Mouse (Mus musculus) megakaryocyte-erythroid progenitor cell, adult 5-6 weeks (primary cell): ENCODE results near the gene Gngt2. TPM values are rescaled to one million over a fixed set of nuclear protein-coding genes. Genes with fewer than 3 reads are reported as not detected.

Experiments used
- ATAC-seq: replicated peaks from 2 replicates; pipeline ENCODE4 v1.8.0; 2016; ENCODE audit warnings: mild to moderate bottlenecking, inconsistent platforms; ENCODE audit not compliant: severe bottlenecking, poor library complexity, low FRiP score, low TSS enrichment
- total RNA-seq, 2 experiments: library from RNA; stranded (forward) in 1 of 2; stranded (reverse) in 1 of 2; fragments of 200-1000, 215-1000 nt in 1 of 2; fragments of >200 nt in 1 of 2; fragmentation: Nextera tagmentation in 1 of 2; gene quantifications; 2 replicates each; pipeline ENCODE4 v1.2.3; 2014 to 2017

The Gngt2 gene
- total RNA-seq (2014; fragmentation: Nextera tagmentation) (4.4 and 5.0 TPM in 2 replicates), total RNA-seq (2017) (4.0 and 4.6 TPM in 2 replicates)

DNA sequence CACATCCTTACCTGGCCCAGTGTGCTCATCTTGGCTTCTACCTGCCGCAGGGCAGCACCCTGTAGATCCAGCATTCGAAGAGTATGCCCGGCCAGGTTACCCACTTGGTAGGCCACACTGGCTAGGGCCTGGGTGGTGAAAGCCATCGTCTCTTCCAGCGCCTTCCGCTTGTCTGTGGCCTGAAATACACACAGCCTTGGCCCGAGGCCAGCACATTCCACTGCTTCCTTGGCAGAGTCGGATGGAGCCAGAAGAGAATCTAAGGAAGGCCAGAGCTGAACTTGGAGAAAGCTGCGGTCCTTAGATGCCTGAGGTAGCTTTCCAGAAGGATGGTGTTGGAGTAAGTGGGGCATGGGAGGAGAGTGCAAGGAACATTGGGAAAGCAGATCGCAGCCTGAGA is at the start of gene Gngt2:
Gene Gngt2, plus strand, starts transcription at position 158 of the 400 bp plus-strand sequence.
- no peak for ATAC-seq

DNA sequence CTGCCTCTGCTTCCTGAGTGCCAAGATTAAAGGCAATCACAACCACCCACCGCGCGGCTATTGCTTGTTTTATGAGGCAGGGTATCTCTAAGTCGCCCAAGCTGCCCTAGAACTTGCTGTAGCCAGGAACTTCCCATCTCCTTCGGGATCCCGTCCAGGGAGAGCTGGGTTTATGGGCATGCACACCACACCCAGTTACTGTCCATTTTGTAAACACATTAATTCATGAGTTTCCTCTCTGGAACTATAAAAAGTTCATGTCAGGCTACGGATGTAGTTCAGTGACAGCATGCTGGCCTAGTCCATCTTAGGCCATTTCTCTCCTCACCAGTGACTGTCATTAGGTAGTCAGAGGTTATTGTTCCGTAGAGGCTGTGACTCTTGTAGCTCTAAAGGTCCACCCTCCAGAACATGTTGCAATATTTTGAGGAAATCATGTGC is 47.5 kb upstream of the Gngt2 start:
- no peak for ATAC-seq

GRCm38 (mm10) chr11:95791787-95792186 is 45.2 kb upstream of the Gngt2 start:
- no peak for ATAC-seq

- ATAC-seq = peak; percentile 82
These were observed 44.0 kb upstream of the Gngt2 start for GRCm38 (mm10) chr11:95792950-95793509.

GRCm38 (mm10) chr11:95794201-95794600 is 42.8 kb upstream of the Gngt2 start:
- no peak for ATAC-seq

GRCm38 (mm10) chr11:95795582-95795981 is 41.4 kb upstream of the Gngt2 start:
- no peak for ATAC-seq

GRCm38 (mm10) chr11:95805010-95805409 is 32.0 kb upstream of the Gngt2 start:
- ATAC-seq = no peak

GRCm38 (mm10) chr11:95805527-95805926 is 31.5 kb upstream of the Gngt2 start:
- peak; percentile 40; the same call in 1 of the 2 replicates for ATAC-seq

DNA sequence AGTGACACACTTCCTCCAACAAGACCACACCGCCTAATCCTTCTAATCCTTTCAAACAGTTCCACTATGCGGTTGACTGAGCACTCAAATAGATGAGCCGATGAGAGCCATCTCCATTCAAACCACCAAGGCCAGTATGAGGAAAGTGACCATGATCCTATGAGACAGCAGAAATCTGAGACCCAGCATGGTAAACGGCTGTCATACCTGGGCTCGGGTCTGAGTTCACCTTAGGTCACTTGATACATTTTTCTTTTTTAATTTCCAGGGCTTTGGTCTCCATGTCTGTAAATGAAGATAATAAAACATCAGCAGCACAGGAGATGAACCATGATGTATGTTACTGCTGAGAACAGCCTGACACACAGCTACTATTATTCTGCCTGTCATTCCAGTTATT is 29.1 kb upstream of the Gngt2 start:
- no peak for ATAC-seq

DNA sequence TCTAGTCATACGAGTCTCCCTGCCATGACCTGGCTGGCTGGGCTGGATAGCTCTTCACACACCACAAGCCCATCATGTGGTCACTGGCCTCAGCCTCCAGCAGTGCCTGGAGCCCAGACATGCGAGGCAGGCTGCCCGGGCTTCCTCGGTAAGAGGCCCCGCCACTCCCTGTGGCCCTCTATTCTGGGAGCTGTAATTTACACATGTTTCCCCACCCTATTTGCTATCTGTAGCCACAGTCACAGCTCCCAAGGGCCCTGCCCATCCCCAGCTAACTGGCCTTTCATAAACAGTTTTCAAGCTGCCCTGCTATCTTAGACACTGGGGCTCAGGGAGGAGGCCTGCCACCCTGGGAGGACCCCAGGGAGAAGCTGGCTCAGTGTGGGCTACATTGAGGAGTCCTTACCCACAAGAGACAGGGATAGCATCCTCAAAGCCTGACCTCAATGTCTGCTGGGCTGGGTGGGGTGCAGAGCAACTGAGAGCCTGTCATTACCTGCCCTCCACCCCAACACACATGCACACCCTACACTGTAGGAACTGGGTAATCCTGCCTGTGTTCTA is 28.5 kb upstream of the Gngt2 start:
- peak; percentile 88 for ATAC-seq

DNA sequence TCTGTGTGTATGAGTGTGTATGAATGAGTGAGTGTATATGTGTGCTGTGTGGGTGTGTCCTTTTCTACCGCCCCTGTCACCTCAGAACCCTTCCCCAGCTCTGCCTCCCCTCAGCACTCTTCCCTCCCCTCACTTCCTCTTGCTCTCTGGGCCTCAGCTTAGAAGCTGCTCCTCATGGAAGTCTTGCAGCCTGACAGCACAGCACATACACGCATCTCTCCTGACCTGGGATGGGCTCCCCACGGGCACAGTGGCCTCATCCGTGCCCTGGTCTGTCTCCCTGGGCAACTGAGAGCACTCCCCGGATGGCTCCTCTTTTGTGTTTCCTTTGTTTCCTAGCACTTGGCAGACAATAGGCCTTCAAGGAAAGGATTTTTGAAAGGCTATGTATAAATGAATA is 27.4 kb upstream of the Gngt2 start:
- ATAC-seq = no peak

DNA sequence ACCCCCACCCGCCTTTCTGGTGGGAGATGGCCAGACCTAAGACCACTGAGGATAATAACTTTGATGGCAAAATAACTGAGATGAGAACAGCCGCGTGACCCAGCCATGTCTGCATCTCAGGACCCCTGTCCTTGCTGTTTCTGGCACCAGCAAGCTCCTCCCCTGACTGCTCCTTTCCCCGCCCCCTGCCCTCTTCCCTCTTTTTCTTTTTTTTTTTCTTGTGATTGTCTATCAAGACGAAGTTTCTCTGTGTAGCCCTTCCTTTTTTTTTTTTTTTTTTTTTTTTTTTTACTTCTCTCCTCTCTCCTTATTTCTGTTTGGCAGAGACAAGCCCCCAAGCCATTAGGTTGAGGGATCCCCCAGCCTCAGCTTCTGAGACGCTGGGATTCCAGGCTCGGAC is 26.2 kb upstream of the Gngt2 start:
- ATAC-seq = no peak

- ATAC-seq = no peak
These were observed 25.3 kb upstream of the Gngt2 start for GRCm38 (mm10) chr11:95811741-95812140.

- ATAC-seq = no peak
These were observed 24.8 kb upstream of the Gngt2 start for GRCm38 (mm10) chr11:95812224-95812623.

DNA sequence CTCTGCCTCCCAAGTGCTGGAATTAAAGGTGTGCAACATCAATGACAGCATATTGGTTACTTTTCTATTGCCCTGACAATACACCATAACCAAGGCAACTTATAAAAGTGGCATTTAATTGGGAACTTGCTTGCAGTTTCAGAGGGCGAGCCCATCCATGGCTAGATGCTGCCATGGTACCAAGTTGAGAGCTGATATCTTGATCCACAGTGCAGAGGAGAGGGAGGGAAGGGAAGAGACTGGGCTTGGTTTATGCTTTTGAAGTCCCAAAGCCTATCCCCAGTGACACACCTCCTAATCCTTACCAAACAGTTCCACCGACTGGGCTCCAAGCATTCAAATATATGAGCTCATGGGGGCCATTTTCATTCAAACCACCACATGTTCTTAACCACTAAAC is 22.9 kb upstream of the Gngt2 start:
- ATAC-seq = no peak

GRCm38 (mm10) chr11:95814857-95815256 is 22.2 kb upstream of the Gngt2 start:
- ATAC-seq = no peak

DNA sequence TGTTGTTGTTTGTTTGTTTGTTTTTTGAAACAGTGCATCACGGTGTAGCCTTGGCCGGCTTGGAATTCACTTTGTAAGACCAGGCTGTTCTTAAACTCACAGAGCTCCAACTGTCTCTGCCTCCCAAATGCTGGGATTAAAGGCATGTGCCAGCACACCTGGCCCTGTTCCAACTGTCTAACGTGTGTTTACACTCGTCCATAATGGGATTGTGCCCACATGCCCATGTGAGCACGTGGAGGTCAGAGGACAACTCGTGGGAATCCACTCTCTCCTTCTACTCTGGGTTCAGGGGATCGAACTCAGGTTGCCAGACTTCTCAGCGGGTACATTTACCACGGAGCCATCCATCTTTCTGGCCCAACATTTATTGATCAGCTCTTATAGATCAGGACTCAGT is 21.6 kb upstream of the Gngt2 start:
- no peak for ATAC-seq

- no peak for ATAC-seq
These were observed 17.9 kb upstream of the Gngt2 start for GRCm38 (mm10) chr11:95819138-95819537.

DNA sequence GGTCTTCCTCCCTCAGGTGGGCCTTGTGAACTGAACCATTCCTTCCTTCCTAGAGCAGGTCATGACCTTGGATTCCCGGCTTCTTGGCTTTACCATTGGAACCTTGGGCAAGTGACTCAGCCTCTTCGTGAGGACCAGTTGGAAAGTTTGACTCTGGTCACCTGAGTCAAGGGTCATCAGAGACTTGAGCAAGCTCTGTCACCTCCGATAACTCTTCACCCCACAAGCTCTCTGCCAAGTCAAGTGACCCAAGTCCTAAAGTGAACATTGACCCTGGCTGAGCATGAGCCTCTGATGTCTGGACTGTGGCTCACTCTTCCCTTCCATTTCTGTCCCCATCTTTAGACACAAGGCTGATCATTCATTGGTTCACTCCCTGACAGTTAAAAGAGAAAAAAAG is 15.5 kb upstream of the Gngt2 start:
- ATAC-seq = no peak

DNA sequence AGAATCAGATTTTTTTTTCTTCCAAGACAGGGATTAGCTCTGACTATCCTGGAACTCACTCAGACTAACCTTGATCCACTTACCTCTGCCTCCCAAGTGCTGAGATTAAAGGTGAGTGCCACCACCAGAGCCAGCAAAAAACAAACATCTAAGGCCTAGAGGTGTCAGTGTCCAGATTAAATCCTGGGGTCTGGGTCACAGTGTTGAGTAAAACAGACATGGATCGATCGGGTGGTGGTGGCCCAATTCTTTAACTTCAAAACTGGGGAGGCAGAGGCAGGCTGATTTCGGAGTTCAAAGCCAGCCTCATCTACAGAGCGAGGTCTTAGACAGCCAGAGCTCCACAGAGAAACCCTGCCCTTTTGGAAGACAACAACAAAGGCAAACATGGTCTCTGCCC is 14.6 kb upstream of the Gngt2 start:
- ATAC-seq = no peak

DNA sequence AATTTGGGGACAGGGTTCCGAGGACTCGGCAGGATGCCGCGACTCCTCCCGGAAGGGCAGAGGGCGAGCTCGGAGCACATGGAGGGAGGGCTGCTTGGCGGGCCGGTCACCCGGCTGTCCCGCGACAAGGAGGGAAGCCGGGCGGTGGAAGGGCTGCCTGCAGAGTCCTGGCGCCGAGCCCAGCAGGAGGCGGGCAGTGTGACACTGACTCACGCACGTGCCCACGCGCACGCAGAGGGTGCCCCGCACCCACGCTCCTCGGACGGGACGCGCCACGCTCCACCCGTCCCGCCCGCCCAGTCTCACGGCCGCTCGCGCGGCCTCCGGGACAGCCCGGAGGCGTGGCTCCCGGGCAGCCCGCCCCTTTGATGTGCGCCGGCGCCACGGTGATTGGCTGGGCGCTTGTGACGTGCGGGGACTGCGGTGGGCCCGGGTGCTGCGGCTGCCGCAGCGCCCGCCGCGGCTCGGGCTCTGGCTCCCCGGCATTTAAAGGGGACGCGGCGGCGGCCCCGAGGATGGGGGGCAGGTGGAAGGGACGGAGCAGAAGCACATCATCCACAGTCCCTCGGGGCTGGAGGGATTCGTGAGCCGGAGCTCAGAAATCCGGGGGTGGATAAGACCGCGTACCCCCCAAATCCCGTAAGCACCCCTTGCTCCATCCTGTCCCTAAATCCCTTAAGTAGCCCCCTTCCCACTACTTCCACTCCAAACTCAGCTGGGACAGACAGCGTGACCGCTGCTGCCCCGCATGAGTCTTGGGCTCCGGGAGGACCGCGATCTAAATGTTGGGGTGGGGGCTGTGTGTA is 12.7 kb upstream of the Gngt2 start, which contains the start of gene Phospho1:
Gene Phospho1, plus strand, starts transcription at position 429 of the 806 bp plus-strand sequence.
- ATAC-seq = peak; percentile 76
